In genomic region chrX:13208404-13208803, GRCm38 (mm10) we compare ENCODE assay signal across 8 mouse cellular contexts.
DNase-seq lines count a peak whose midpoint lies in the region; ATAC-seq and TF ChIP-seq lines count a peak whose summit lies in the region.

No protein-coding gene starts in this region.

- 32% methylated on average over 6 of the region's 6 CpGs for WGBS in spleen, adult 2 months
- WGBS in limb, embryonic 15.5 days, result 26% methylated on average over 6 of the region's 6 CpGs
- 23% methylated on average over 6 of the region's 6 CpGs for WGBS in stomach, embryonic 15.5 days

- no peak for TF ChIP-seq CTCF in spleen, adult 2 months (IDR thresholded peaks at IDR 0.05; ENCODE audit: extremely low read depth, insufficient read depth, insufficient read length, insufficient replicate concordance)

- H3K4me2 ChIP-seq in limb, embryonic 15.5 days, result peak overlapping the region; percentile 33
- peak overlapping the region; percentile 51 for H3K4me2 ChIP-seq in stomach, embryonic 15.5 days

- 0 out of 2 replicates have a peak overlapping the region, but pooled peaks have one; percentile 20 for H3K4me3 ChIP-seq in spleen, adult 2 months (ENCODE audit: extremely low read depth, insufficient read depth, insufficient read length)
- peak overlapping the region; percentile 34 for H3K4me3 ChIP-seq in limb, embryonic 15.5 days
- peak overlapping the region; percentile 26; the same call in 1 of the 2 replicates for H3K4me3 ChIP-seq in stomach, embryonic 15.5 days (replicated peaks)

- H3K9ac ChIP-seq in limb, embryonic 15.5 days, result 0 out of 2 replicates have a peak overlapping the region, but pooled peaks have one; percentile 31
- H3K9ac ChIP-seq in stomach, embryonic 15.5 days, result no peak overlapping the region

- DNase-seq in frontal cortex, postnatal 14 days (ENCODE audit: low spot score in 2 of 2), result no peak
- DNase-seq in spleen, adult 2 months (ENCODE audit: low read depth in 1 of 2, low spot score in 2 of 2), result no peak
- DNase-seq in spleen, postnatal 36 days (ENCODE audit: low spot score in 2 of 2), result no peak
- DNase-seq in cerebellum, postnatal 14 days, result no peak
- no peak for DNase-seq in adrenal gland, postnatal 10 days

- H3K36me3 ChIP-seq in spleen, adult 2 months (ENCODE audit: control insufficient read depth, insufficient read depth, low read length), result no peaks in the 10 kb centered on the region
- H3K36me3 ChIP-seq in limb, embryonic 15.5 days, result no peaks in the 10 kb centered on the region
- no peaks in the 10 kb centered on the region for H3K36me3 ChIP-seq in stomach, embryonic 15.5 days

- H3K27ac ChIP-seq in spleen, adult 2 months (ENCODE audit: insufficient read depth, low read length), result no peak overlapping the region
- no peak overlapping the region for H3K27ac ChIP-seq in limb, embryonic 15.5 days
- no peak overlapping the region for H3K27ac ChIP-seq in stomach, embryonic 15.5 days

- H3K4me1 ChIP-seq in spleen, adult 2 months (ENCODE audit: control insufficient read depth, insufficient read depth, insufficient read length), result peaks cover 2% of the 10 kb centered on the region; the same call in 1 of the 2 replicates
- no peaks in the 10 kb centered on the region; the same call in 1 of the 2 replicates for H3K4me1 ChIP-seq in limb, embryonic 15.5 days
- H3K4me1 ChIP-seq in stomach, embryonic 15.5 days, result no peaks in the 10 kb centered on the region

- TF ChIP-seq POLR2A in spleen, adult 2 months (IDR thresholded peaks at IDR 0.05; ENCODE audit: low read depth, low read length), result no peak

- H3K27me3 ChIP-seq in spleen, adult 2 months (ENCODE audit: control insufficient read depth, insufficient read depth, low read length), result no peaks in the 10 kb centered on the region
- H3K27me3 ChIP-seq in limb, embryonic 15.5 days, result no peaks in the 10 kb centered on the region
- H3K27me3 ChIP-seq in stomach, embryonic 15.5 days (replicated peaks), result no peaks in the 10 kb centered on the region

- no peaks in the 10 kb centered on the region for H3K9me3 ChIP-seq in limb, embryonic 15.5 days
- no peaks in the 10 kb centered on the region for H3K9me3 ChIP-seq in stomach, embryonic 15.5 days

- ATAC-seq in frontal cortex, adult (ENCODE audit: low TSS enrichment), result peak; percentile 70
- ATAC-seq in limb, embryonic 15.5 days (ENCODE audit: insufficient number of reproducible peaks, low FRiP score, low TSS enrichment, low read depth), result no peak
- ATAC-seq in stomach, embryonic 15.5 days (ENCODE audit: insufficient read depth, low FRiP score, low read depth), result no peak
